Mouse (Mus musculus) MEL (cell line): ENCODE measurements around the gene Vwc2l. TPM values are rescaled to one million over a fixed set of nuclear protein-coding genes. Genes with fewer than 3 reads are reported as not detected.

Source experiments
- DNase-seq: peaks from one replicate; pipeline ENCODE4 v3.0.0; 2011; ENCODE audit warnings: low read depth, low spot score
- H3K27ac ChIP-seq: 2 replicates; pipeline ENCODE4 v1.5.1; 2012; ENCODE audit warnings: low read depth, mild to moderate bottlenecking, control low read depth, low read length, moderate library complexity; ENCODE audit not compliant: control insufficient read depth
- H3K27me3 ChIP-seq, 2 experiments: fragments of 150-350 bp in 1 of 2; sonication (generic) in 1 of 2; 2 replicates each; pipeline ENCODE4 v1.6.1; 2012; ENCODE audit warnings: low read length in 2 of 2, mild to moderate bottlenecking in 2 of 2, improper control_type of control experiment in 1 of 2, moderate library complexity in 1 of 2; ENCODE audit not compliant: insufficient read depth in 2 of 2, control insufficient read depth in 1 of 2
- H3K36me3 ChIP-seq, 2 experiments: 2 replicates each; pipeline ENCODE4 v1.6.1; 2012 to 2014; ENCODE audit warnings: low read length in 2 of 2, improper control_type of control experiment in 1 of 2, inconsistent platforms in 1 of 2, mild to moderate bottlenecking in 1 of 2; ENCODE audit not compliant: insufficient read depth in 2 of 2, control insufficient read depth in 1 of 2
- H3K4me1 ChIP-seq, 2 experiments: fragments of 150-350 bp in 1 of 2; sonication (generic) in 1 of 2; 2 replicates each; pipeline ENCODE4 v1.6.1; 2012; ENCODE audit warnings: low read length in 2 of 2, improper control_type of control experiment in 1 of 2, mild to moderate bottlenecking in 1 of 2; ENCODE audit not compliant: insufficient read depth in 2 of 2, control insufficient read depth in 1 of 2
- H3K4me3 ChIP-seq, 2 experiments: fragments of 150-350 bp in 1 of 2; sonication (generic) in 1 of 2; 2 replicates each; pipeline ENCODE4 v1.5.1; 2012; ENCODE audit warnings: low read depth in 2 of 2, low read length in 2 of 2, mild to moderate bottlenecking in 2 of 2, moderate library complexity in 2 of 2, control low read depth in 1 of 2, improper control_type of control experiment in 1 of 2; ENCODE audit not compliant: control insufficient read depth in 1 of 2, insufficient read depth in 1 of 2
- H3K79me2 ChIP-seq: 2 replicates; pipeline ENCODE4 v1.6.1; 2012; ENCODE audit warnings: mild to moderate bottlenecking, low read length, moderate library complexity; ENCODE audit not compliant: control insufficient read depth, poor library complexity, insufficient read depth
- H3K9ac ChIP-seq: 2 replicates; pipeline ENCODE4 v1.6.1; 2012; ENCODE audit warnings: low read depth, mild to moderate bottlenecking, control low read depth, low read length, moderate library complexity; ENCODE audit not compliant: control insufficient read depth, poor library complexity, severe bottlenecking
- H3K9me3 ChIP-seq: fragments of 150-350 bp; sonication (generic); replicated peaks from 2 replicates; pipeline ENCODE4 v1.6.1; 2012; ENCODE audit warnings: mild to moderate bottlenecking, low read length, improper control_type of control experiment, moderate library complexity; ENCODE audit not compliant: insufficient read depth
- CHD2 ChIP-seq: IDR thresholded peaks from 2 replicates; pipeline ENCODE4 v1.6.1; 2011; ENCODE audit warnings: low read length, improper control_type of control experiment
- ETS1 ChIP-seq: IDR thresholded peaks from 2 replicates; pipeline ENCODE4 v1.6.1; 2012; ENCODE audit warnings: low read depth, mild to moderate bottlenecking, inconsistent platforms, low read length, improper control_type of control experiment, moderate library complexity
- GATA1 ChIP-seq: IDR thresholded peaks from 2 replicates; pipeline ENCODE4 v1.6.1; 2011; ENCODE audit warnings: low read depth, low read length, improper control_type of control experiment
- KAT2A ChIP-seq: conservative IDR thresholded peaks from 2 replicates; pipeline ENCODE4 v1.6.1; 2012; ENCODE audit warnings: low read depth, low read length, improper control_type of control experiment, inconsistent platforms
- MAZ ChIP-seq: IDR thresholded peaks from 2 replicates; pipeline ENCODE4 v1.6.1; 2012; ENCODE audit warnings: low read depth, mild to moderate bottlenecking, inconsistent platforms, low read length, improper control_type of control experiment
- MXI1 ChIP-seq: IDR thresholded peaks from 2 replicates; pipeline ENCODE4 v1.6.1; 2011; ENCODE audit warnings: mild to moderate bottlenecking, low read depth, low read length, improper control_type of control experiment
- MYB ChIP-seq: IDR thresholded peaks from 2 replicates; pipeline ENCODE4 v1.6.1; 2011; ENCODE audit warnings: mild to moderate bottlenecking, low read depth, low read length, improper control_type of control experiment
- MYC ChIP-seq: IDR thresholded peaks from 2 replicates; pipeline ENCODE4 v1.6.1; 2011; ENCODE audit warnings: low read depth, mild to moderate bottlenecking, low read length, improper control_type of control experiment, moderate library complexity
- NELFE ChIP-seq: IDR thresholded peaks from 2 replicates; pipeline ENCODE4 v1.6.1; 2011; ENCODE audit warnings: low read depth, low read length, improper control_type of control experiment
- NRF1 ChIP-seq: IDR thresholded peaks from 2 replicates; pipeline ENCODE4 v1.6.1; 2014; ENCODE audit warnings: low read depth, mild to moderate bottlenecking, inconsistent platforms, low read length, improper control_type of control experiment, moderate library complexity; ENCODE audit not compliant: poor library complexity, insufficient read depth, severe bottlenecking
- POLR2A ChIP-seq, 2 experiments: IDR thresholded peaks; 2 replicates each; pipeline ENCODE4 v1.6.1; 2011 to 2012; ENCODE audit warnings: low read length in 2 of 2, mild to moderate bottlenecking in 2 of 2, control low read depth in 1 of 2, improper control_type of control experiment in 1 of 2, low read depth in 1 of 2, moderate library complexity in 1 of 2; ENCODE audit not compliant: control insufficient read depth in 1 of 2, insufficient read depth in 1 of 2, poor library complexity in 1 of 2
- POLR2AphosphoS2 ChIP-seq: IDR thresholded peaks from 2 replicates; pipeline ENCODE4 v1.6.1; 2011; ENCODE audit warnings: low read length, improper control_type of control experiment
- POLR2AphosphoS5 ChIP-seq: IDR thresholded peaks from 2 replicates; pipeline ENCODE4 v1.6.1; 2012; ENCODE audit warnings: low read depth, borderline replicate concordance, mild to moderate bottlenecking, inconsistent platforms, low read length, moderate library complexity, mixed read lengths
- RCOR1 ChIP-seq: IDR thresholded peaks from 2 replicates; pipeline ENCODE4 v1.6.1; 2012; ENCODE audit warnings: low read depth, mild to moderate bottlenecking, inconsistent platforms, low read length, improper control_type of control experiment
- TAL1 ChIP-seq: IDR thresholded peaks from 2 replicates; pipeline ENCODE4 v1.6.1; 2012; ENCODE audit warnings: mild to moderate bottlenecking, inconsistent platforms, low read length, moderate library complexity, mixed read lengths
- TBP ChIP-seq: IDR thresholded peaks from 2 replicates; pipeline ENCODE4 v1.8.0; 2011; ENCODE audit warnings: low read depth, low read length, improper control_type of control experiment
- TCF12 ChIP-seq: IDR thresholded peaks from 2 replicates; pipeline ENCODE4 v1.6.1; 2014; ENCODE audit warnings: low read depth, mild to moderate bottlenecking, inconsistent platforms, low read length, improper control_type of control experiment, moderate library complexity
- UBTF ChIP-seq: IDR thresholded peaks from 2 replicates; pipeline ENCODE4 v1.6.1; 2012; ENCODE audit warnings: low read depth, mild to moderate bottlenecking, inconsistent platforms, low read length, improper control_type of control experiment, moderate library complexity, borderline replicate concordance; ENCODE audit not compliant: insufficient read depth
- USF1 ChIP-seq: IDR thresholded peaks from 2 replicates; pipeline ENCODE4 v1.6.1; 2014; ENCODE audit warnings: low read depth, mild to moderate bottlenecking, inconsistent platforms, low read length, improper control_type of control experiment, moderate library complexity
- ZKSCAN1 ChIP-seq: IDR thresholded peaks from 2 replicates; pipeline ENCODE4 v1.6.1; 2012; ENCODE audit warnings: low read depth, mild to moderate bottlenecking, inconsistent platforms, low read length, improper control_type of control experiment, moderate library complexity
- ZNF384 ChIP-seq: IDR thresholded peaks from 2 replicates; pipeline ENCODE4 v1.6.1; 2012; ENCODE audit warnings: low read depth, mild to moderate bottlenecking, inconsistent platforms, low read length, improper control_type of control experiment
- polyA plus RNA-seq, 2 experiments: library from polyadenylated mRNA; stranded (reverse) in 1 of 2; unstranded in 1 of 2; fragments of >175 nt in 1 of 2; fragments of >200 nt in 1 of 2; gene quantifications; 2 replicates each; pipeline versions ENCODE4 v1.2.1 to v1.2.4; 2012; ENCODE audit warnings: low replicate concordance in 2 of 2, low read depth in 1 of 2; ENCODE audit not compliant: insufficient read length in 2 of 2, insufficient read depth in 1 of 2, missing spikeins in 1 of 2
- total RNA-seq: library from RNA; depleted of rRNA; stranded (reverse); fragments of 300-350 nt; gene quantifications from 2 replicates; pipeline ENCODE4 v1.2.3, GENCODE M21; 2012; rRNA removed

Gene Vwc2l
- not detected in 2 replicates for total RNA-seq
- polyA plus RNA-seq = not detected

DNA sequence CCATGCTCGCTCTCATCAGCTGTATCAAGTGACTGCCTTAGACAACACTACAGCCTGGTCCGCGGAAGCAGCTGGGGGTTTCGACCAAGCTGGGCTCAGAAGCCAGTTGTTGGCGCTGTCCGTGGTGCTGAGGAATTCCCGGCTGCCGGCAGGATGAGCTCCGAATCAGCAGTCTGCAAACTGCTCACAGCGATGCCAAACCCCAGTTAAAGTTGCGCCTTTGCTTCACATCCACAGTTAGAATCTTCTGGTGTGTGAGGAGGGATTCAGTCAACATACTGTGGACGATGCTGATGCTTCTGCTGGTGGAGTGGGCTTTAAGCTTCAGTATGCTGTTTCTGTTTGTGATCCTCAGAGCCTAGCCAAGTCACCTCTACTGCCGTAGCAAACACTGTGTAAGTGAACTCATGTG is at the start of gene Vwc2l:
Gene Vwc2l (plus strand): TSS at position 61 of the 412 bp plus-strand sequence.
- TF ChIP-seq POLR2A (IDR thresholded peaks at IDR 0.05; ENCODE audit: control insufficient read depth in 1 of 2, insufficient read depth in 1 of 2, low read depth in 1 of 2, low read length in 2 of 2, poor library complexity in 1 of 2) (no peak), POLR2AphosphoS2 (no peak), ZNF384 (no peak), TAL1 (no peak), GATA1 (no peak), POLR2AphosphoS5 (no peak), ZKSCAN1 (no peak), USF1 (no peak), TBP (no peak), NRF1 (no peak), CHD2 (no peak), NELFE (no peak), MYC (no peak), MXI1 (no peak), MAZ (no peak), RCOR1 (no peak), UBTF (no peak)
- Histone ChIP-seq H3K4me3 (no peak within 1 kb of the TSS), H3K27me3 (no peaks in the 10 kb centered on the region), H3K4me1 (no peaks in the 10 kb centered on the region), H3K27ac (no peak within 1 kb of the TSS), H3K79me2 (no peaks in the 10 kb centered on the region), H3K36me3 (no peaks in the 10 kb centered on the region), H3K9me3 (no peaks in the 10 kb centered on the region), H3K9ac (no peak within 1 kb of the TSS)
- peak; percentile 23 for DNase-seq

DNA sequence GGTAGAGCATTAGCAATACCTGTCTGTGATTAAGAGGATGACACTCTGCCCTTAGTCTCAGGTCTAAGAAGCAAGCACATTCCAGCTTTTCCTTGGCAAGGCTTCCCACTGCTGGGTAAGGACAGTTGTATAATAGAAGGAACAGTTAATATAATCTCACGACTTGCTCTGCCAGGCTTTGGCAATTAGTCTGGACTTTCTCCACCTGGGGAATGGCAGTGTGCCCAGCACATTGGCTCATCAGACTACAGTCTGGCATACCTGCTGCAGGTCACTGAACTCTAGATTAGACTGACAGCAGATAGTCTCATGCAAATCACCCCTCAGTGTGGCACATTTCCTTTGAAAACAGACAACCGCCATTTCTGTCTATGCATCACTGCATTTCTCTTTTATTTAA is 33.0 kb upstream of the Vwc2l start:
- TF ChIP-seq NRF1 = no peak
- no peak for TF ChIP-seq POLR2AphosphoS5
- TF ChIP-seq USF1 = no peak
- TF ChIP-seq MYB = no peak
- TF ChIP-seq CHD2 = no peak
- TF ChIP-seq TCF12 = no peak
- no peak for TF ChIP-seq ETS1
- TF ChIP-seq KAT2A = no peak
- no peak for TF ChIP-seq MXI1
- no peaks in the 10 kb centered on the region for H3K36me3 ChIP-seq
- H3K27ac ChIP-seq = no peak overlapping the region
- no peak overlapping the region for H3K4me3 ChIP-seq
- no peak for DNase-seq
- no peaks in the 10 kb centered on the region for H3K9me3 ChIP-seq
- H3K9ac ChIP-seq = no peak overlapping the region
- no peaks in the 10 kb centered on the region for H3K27me3 ChIP-seq
- no peaks in the 10 kb centered on the region for H3K79me2 ChIP-seq
- no peaks in the 10 kb centered on the region for H3K4me1 ChIP-seq
